Mouse (Mus musculus) forebrain, embryonic 16.5 days (tissue): ENCODE measurements at regions not wholly inside any gene's neighbourhood (a gene's known extent, or its start where the extent isn't known, plus 50 kb on each side); places are given as distances from the start of the nearest gene placed in this dataset.
A peak's percentile ranks its signal among the peaks of the same experiment; 100 is the strongest.

ENCODE experiments used
- ATAC-seq: fragments of 200-750 bp; cut with Nextera tagmentation; 2 replicates; pipeline ENCODE4 v1.8.0; 2017; ENCODE audit warnings: mild to moderate bottlenecking, moderate library complexity
- H3K27ac ChIP-seq: fragments of 300-500 bp; sonication (generic); 2 replicates; pipeline ENCODE4 v1.5.1; 2014; ENCODE audit warnings: low read length, control low read depth
- H3K27me3 ChIP-seq: fragments of 300-500 bp; sonication (generic); replicated peaks from 2 replicates; pipeline ENCODE4 v1.6.1; 2014; ENCODE audit warnings: low read length; ENCODE audit not compliant: control insufficient read depth, insufficient read depth
- H3K36me3 ChIP-seq: fragments of 300-500 bp; sonication (generic); 2 replicates; pipeline ENCODE4 v1.6.1; 2014; ENCODE audit not compliant: control insufficient read depth, insufficient read depth
- H3K4me1 ChIP-seq: fragments of 300-500 bp; sonication (generic); replicated peaks from 2 replicates; pipeline ENCODE4 v1.6.1; 2014; ENCODE audit warnings: low read length; ENCODE audit not compliant: control insufficient read depth, insufficient read depth
- H3K4me2 ChIP-seq: fragments of 300-500 bp; sonication (generic); 2 replicates; pipeline ENCODE4 v1.6.1; 2014; ENCODE audit warnings: mild to moderate bottlenecking, low read length, control low read depth
- H3K4me3 ChIP-seq: fragments of 300-500 bp; sonication (generic); replicated peaks from 2 replicates; pipeline ENCODE4 v1.5.1; 2014; ENCODE audit warnings: mild to moderate bottlenecking, low read length, control low read depth
- H3K9ac ChIP-seq: fragments of 300-500 bp; sonication (generic); replicated peaks from 2 replicates; pipeline ENCODE4 v1.6.1; 2014; ENCODE audit warnings: low read depth, low read length, control low read depth
- H3K9me3 ChIP-seq: fragments of 300-500 bp; sonication (generic); 2 replicates; pipeline ENCODE4 v1.6.1; 2016; ENCODE audit warnings: low read length; ENCODE audit not compliant: control insufficient read depth
- WGBS: fragments of 180-500 bp; shearing (Covaris S2); extraction: QIAGEN DNeasy Blood & Tissue Kit; methylation state at CpG from one replicate; pipeline ENCODE4 v1.1.7; 2014; 5-methylcytosine and 5-hydroxymethylcytosine counted together

DNA sequence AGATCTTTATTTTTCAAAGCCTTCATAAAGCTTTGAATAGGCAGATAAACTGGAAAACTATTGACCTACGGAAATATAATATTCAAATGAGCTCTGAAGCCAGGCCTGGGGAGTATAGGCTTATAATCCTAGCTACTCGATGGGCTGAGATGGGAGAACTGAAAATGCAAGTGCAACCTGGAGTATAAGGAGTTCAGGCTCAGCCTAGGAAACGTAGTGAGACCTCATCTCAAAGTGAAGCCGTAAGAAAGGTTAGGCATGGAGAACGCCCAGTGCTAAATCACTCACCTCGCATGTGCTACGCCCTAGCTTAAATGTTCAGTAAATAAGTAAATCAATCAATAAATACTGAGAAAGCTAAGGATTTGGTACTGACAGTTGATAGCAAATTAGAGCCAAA is 432.5 kb upstream of the Ubash3b start:
- Histone ChIP-seq H3K9ac (no peak overlapping the region), H3K4me2 (no peak overlapping the region), H3K27ac (peak overlapping the region; percentile 59), H3K36me3 (peaks cover 28% of the 10 kb centered on the region), H3K4me3 (no peak overlapping the region), H3K9me3 (no peaks in the 10 kb centered on the region), H3K27me3 (no peaks in the 10 kb centered on the region), H3K4me1 (peaks cover 73% of the 10 kb centered on the region)
- 0 out of 2 replicates have a peak, but pooled peaks have one; percentile 1 for ATAC-seq
- 75% methylated on average over 7 of the region's 7 CpGs for WGBS

DNA sequence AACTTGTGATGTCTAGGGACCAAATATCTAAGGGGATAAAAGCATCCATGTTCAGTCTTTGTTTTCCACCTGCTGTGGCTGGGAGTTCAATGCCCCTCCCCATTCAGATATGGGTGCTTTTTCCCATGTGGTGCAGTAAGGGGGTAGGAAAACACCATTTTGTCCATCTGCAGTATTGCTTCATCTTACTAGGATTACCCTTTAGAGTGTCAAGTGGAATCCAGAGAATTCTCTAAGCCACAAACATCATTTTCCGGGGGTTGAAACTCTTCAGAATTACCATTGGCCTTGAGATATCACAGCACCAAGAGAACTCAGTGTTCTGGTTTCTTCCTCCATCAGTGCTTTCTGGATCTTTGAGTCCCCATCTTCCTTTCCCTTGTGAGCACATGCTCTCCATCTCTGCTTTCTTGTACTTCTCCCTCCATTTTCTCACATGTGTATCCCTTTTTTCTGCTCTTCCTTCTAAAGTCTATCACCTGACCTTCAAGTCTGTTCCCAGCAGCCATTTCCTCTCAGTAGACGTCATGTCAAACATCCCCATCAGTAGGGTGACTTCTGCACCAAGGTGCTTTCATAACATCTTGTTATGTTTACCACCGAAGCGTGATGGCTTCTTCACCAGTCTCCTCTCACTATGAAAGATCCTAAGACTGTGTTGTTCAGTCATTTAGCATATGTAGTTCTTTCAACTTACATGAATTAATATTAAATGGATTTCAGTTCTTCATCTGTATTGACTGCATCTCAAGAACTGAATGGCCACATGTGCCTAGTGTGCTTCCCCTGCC is 431.6 kb upstream of the Ubash3b start:
- no peaks in the 10 kb centered on the region for H3K9me3 ChIP-seq
- no peak overlapping the region for H3K4me3 ChIP-seq
- 0 out of 2 replicates have a peak, but pooled peaks have one; percentile 7 for ATAC-seq
- no peak overlapping the region for H3K4me2 ChIP-seq
- 87% methylated on average over 4 of the region's 4 CpGs for WGBS
- H3K27me3 ChIP-seq: no peaks in the 10 kb centered on the region
- no peak overlapping the region for H3K9ac ChIP-seq
- H3K4me1 ChIP-seq: peaks cover 74% of the 10 kb centered on the region
- H3K36me3 ChIP-seq: peaks cover 30% of the 10 kb centered on the region
- H3K27ac ChIP-seq: peak overlapping the region; percentile 59

DNA sequence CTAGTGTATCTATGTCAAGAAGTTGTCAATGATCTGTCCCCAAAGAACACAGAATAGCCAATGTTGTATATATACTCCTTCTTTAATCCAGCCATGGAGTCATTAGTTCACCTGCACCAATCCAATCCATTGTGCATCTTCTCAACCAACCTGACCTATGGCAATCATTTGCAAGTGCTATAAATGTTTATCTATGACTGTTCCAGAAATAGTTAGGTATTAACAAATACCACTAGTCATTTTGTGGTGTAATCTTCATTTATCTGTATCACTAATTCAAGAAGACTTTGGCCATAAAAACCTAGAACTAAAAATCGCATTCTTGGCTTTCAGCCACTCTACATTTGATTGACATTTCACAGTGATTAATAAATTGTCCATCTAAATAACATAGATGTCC is 430.6 kb upstream of the Ubash3b start:
- 98% methylated on average over 1 of the region's 1 CpGs for WGBS
- Histone ChIP-seq H3K4me1 (peaks cover 72% of the 10 kb centered on the region), H3K4me2 (no peak overlapping the region), H3K9me3 (no peaks in the 10 kb centered on the region), H3K36me3 (peaks cover 30% of the 10 kb centered on the region), H3K27ac (0 out of 2 replicates have a peak overlapping the region, but pooled peaks have one; percentile 23), H3K9ac (no peak overlapping the region), H3K4me3 (no peak overlapping the region), H3K27me3 (no peaks in the 10 kb centered on the region)
- ATAC-seq: no peak

DNA sequence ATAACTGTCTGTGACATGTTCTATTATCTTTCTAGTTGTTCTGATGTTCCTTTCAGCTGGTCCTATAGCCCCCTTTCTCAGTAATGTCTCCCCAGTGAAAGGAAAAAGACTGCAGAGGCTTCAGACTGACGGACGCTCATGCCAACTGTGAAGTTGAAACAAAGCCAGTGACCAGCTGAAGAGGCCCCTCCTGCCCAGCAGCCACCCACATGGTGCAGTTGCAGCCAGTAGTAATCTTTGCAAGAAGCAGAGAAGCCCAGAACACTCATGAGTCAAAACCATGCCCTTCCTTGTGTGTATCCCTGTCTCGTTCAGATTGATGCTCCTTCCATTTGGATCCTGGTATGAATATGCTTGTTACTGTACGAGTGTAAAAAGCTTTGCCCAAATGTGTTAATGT is 428.7 kb upstream of the Ubash3b start:
- 28% methylated on average over 4 of the region's 4 CpGs for WGBS
- H3K4me1 ChIP-seq: peaks cover 58% of the 10 kb centered on the region
- ATAC-seq: 0 out of 2 replicates have a peak, but pooled peaks have one; percentile 21
- H3K9me3 ChIP-seq: no peaks in the 10 kb centered on the region
- H3K9ac ChIP-seq: peak overlapping the region; percentile 61
- H3K27me3 ChIP-seq: no peaks in the 10 kb centered on the region
- peak overlapping the region; percentile 73 for H3K27ac ChIP-seq
- H3K4me2 ChIP-seq: peak overlapping the region; percentile 66
- peaks cover 30% of the 10 kb centered on the region for H3K36me3 ChIP-seq
- H3K4me3 ChIP-seq: peak overlapping the region; percentile 33

DNA sequence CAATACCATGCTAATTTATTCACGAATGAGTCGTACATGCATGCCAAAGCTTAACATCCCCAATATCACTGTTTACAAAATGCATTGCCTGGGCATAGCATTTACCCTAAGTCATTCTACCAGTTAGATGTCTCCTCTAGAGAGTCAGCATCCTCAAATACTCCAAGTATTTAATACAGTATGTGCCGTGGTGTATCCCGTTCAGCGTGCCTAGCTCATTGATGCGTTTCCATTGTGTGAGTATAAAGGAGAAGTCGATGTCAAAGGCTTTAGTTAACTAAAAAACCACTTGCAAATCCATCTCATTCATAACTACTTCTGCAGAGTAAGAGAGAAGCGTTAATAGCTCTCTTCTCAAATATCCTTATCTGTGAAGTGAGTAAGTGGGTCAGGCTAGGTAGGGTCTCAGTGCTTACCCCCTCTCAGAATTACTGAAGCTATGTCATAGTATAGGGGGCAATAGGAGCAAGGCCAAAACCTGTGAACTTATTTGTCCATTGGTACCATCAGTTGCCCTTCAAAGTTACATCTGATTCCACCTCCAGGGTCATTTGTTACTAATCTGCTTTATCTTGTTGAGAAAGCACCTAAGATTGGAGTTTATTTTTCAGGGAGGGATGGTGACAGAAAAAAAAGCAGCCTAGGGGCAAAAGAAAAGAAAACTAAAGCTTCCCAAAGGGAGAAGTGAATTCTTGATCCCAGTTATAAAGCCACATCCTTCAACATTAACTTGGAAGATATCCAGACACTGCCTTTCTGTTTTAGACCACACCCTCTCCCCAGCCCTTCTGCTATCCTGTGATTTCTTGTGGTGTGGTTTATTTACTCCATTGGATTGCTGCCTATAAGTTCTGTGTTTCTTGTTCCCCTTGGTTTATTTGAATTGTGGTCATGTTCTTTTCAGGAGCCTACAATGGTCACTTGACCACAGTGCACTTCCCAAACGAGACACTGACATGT is 427.2 kb upstream of the Ubash3b start:
- Histone ChIP-seq H3K4me3 (peak overlapping the region; percentile 33), H3K27ac (peak overlapping the region; percentile 73), H3K9me3 (no peaks in the 10 kb centered on the region), H3K4me2 (peak overlapping the region; percentile 66), H3K4me1 (peaks cover 49% of the 10 kb centered on the region), H3K27me3 (no peaks in the 10 kb centered on the region), H3K36me3 (peaks cover 30% of the 10 kb centered on the region), H3K9ac (peak overlapping the region; percentile 61)
- ATAC-seq: no peak
- 23% methylated on average over 9 of the region's 9 CpGs for WGBS

DNA sequence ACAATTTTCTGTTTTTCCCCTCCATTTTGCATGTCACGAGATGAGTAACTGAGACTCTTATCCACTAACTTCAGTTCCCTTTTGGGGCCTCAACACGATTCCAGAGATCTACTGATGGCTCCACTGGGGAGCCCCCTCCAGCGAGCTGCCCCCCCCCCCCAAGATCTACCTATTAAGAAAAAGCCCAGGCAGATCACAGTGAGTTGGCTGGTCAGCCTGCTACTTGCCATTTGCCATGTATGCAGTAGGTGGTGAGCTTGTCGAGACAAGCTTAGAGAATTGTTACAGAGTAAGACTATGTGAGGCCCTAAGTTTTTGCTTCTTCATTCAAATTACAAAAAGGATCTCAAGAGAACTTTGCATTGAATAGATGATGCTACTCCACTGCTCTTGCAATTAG is 426.3 kb upstream of the Ubash3b start:
- H3K4me1 ChIP-seq: peaks cover 41% of the 10 kb centered on the region
- H3K36me3 ChIP-seq: peaks cover 24% of the 10 kb centered on the region
- no peak for ATAC-seq
- H3K4me2 ChIP-seq: peak overlapping the region; percentile 81
- H3K9me3 ChIP-seq: no peaks in the 10 kb centered on the region
- 9% methylated on average over 4 of the region's 4 CpGs for WGBS
- H3K4me3 ChIP-seq: peak overlapping the region; percentile 53
- no peaks in the 10 kb centered on the region for H3K27me3 ChIP-seq
- H3K27ac ChIP-seq: peak overlapping the region; percentile 100
- H3K9ac ChIP-seq: peak overlapping the region; percentile 90

DNA sequence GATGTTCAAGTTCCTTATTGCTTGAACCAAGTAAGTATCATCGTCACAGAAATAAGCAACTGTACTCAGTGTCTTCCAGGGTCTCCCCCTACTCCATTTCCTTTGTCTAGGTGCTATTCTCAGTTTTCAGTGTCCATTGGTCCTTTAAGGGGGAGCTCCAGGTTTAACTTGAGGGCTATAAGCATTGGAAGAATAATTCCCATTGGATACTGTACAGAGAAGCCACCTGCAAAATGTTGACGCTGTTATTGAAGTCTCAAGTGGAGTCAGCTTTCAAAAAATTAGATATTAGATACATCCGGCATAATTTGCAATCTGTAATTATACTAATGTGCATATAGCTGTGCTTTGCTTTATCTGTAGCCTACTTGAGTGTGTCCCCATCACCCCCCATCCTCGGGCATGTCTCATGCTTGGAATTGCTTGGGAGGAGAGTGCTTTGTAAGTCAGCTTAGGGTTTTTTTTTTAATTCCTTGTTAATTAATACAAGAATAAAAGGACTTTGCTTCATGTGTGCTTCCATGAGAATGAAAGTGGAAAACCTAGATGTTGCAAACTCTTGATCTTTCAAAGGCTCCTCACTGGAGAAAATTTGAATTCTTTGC is 425.6 kb upstream of the Ubash3b start:
- 20% methylated on average over 4 of the region's 4 CpGs for WGBS
- H3K4me2 ChIP-seq: peak overlapping the region; percentile 81
- H3K27me3 ChIP-seq: no peaks in the 10 kb centered on the region
- H3K9me3 ChIP-seq: no peaks in the 10 kb centered on the region
- peak overlapping the region; percentile 53 for H3K4me3 ChIP-seq
- H3K4me1 ChIP-seq: peaks cover 38% of the 10 kb centered on the region
- ATAC-seq: no peak
- peak overlapping the region; percentile 100 for H3K27ac ChIP-seq
- peak overlapping the region; percentile 90 for H3K9ac ChIP-seq
- H3K36me3 ChIP-seq: peaks cover 17% of the 10 kb centered on the region

DNA sequence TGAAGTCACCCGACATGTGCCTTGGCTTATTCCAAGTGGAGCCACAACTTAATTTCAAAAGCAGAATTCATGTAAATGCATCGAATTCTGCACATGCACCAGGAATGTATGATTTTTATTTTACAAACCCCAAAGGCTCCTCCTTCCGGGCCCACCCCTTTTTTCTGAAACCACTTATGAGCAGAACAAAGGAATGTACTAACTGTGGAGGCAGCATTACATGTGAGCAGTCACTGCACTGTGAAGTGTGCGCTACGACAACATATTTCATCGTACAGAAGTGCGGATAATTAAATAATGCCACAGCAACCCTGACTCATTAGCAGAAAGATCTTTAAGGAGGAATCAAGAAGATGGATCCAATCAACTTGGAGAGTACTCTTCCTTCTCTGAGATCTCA is 424.8 kb upstream of the Ubash3b start:
- peaks cover 16% of the 10 kb centered on the region for H3K36me3 ChIP-seq
- H3K27me3 ChIP-seq: no peaks in the 10 kb centered on the region
- H3K4me2 ChIP-seq: peak overlapping the region; percentile 81
- no peaks in the 10 kb centered on the region for H3K9me3 ChIP-seq
- H3K9ac ChIP-seq: peak overlapping the region; percentile 90
- H3K4me1 ChIP-seq: peaks cover 37% of the 10 kb centered on the region
- H3K4me3 ChIP-seq: peak overlapping the region; percentile 53
- WGBS: 4% methylated on average over 7 of the region's 7 CpGs
- peak; percentile 74 for ATAC-seq
- H3K27ac ChIP-seq: peak overlapping the region; percentile 100

DNA sequence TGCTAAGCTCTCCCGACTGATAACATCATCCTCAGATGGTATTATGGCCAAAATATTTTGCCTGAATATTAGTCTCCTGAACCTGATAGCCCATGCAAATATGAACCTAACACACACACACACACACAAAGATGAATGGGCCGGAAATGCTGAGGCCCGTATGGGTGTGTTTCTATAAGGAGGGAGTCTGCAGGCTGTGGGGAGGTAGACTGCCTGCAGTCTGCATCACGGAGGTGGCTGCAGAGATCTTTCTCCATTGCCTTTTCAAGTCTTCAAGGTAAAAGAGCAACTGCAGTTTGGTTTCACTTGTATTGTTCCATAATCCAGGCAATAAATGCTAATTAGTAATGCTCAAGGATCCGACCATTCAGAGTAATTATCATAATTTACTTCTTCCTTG is 424.3 kb upstream of the Ubash3b start:
- H3K4me3 ChIP-seq: peak overlapping the region; percentile 53
- H3K9me3 ChIP-seq: no peaks in the 10 kb centered on the region
- peaks cover 12% of the 10 kb centered on the region for H3K36me3 ChIP-seq
- WGBS: 5% methylated on average over 5 of the region's 5 CpGs
- no peak for ATAC-seq
- peak overlapping the region; percentile 81 for H3K4me2 ChIP-seq
- peak overlapping the region; percentile 100 for H3K27ac ChIP-seq
- H3K9ac ChIP-seq: peak overlapping the region; percentile 90
- H3K27me3 ChIP-seq: no peaks in the 10 kb centered on the region
- peaks cover 33% of the 10 kb centered on the region for H3K4me1 ChIP-seq
